Mouse (Mus musculus): ENCODE measurements around the gene Psma7. TPM values are rescaled to one million over a fixed set of nuclear protein-coding genes. Genes with fewer than 3 reads are reported as not detected.

Gene Psma7
- polyA plus RNA-seq, 1 experiment = 324 TPM

GRCm38 (mm10) chr2:180070481-180071453 is 28.5 kb upstream of the Psma7 start, which contains the start of gene Mtg2:
Gene Mtg2 (plus strand): TSS chr2:180070588.
- TF ChIP-seq CTCF (IDR thresholded peaks at IDR 0.05; ENCODE audit: borderline replicate concordance, extremely low read depth, insufficient read depth, insufficient read length) (no peak), POLR2A (IDR thresholded peaks at IDR 0.05; ENCODE audit: borderline replicate concordance, extremely low read depth, insufficient read depth, insufficient read length, poor library complexity, severe bottlenecking) (peak; percentile 96)
- peak; percentile 96 for DNase-seq (ENCODE audit: low read depth)

- no peak for TF ChIP-seq CTCF (IDR thresholded peaks at IDR 0.05; ENCODE audit: borderline replicate concordance, extremely low read depth, insufficient read depth, insufficient read length)
- TF ChIP-seq POLR2A (IDR thresholded peaks at IDR 0.05; ENCODE audit: borderline replicate concordance, extremely low read depth, insufficient read depth, insufficient read length, poor library complexity, severe bottlenecking) = no peak
- no peak for DNase-seq (ENCODE audit: low read depth)
Observed at GRCm38 (mm10) chr2:180069770-180070480, 27.7 kb upstream of the Psma7 start.

GRCm38 (mm10) chr2:180063338-180064131 is 21.3 kb upstream of the Psma7 start:
- TF ChIP-seq CTCF (IDR thresholded peaks at IDR 0.05; ENCODE audit: borderline replicate concordance, extremely low read depth, insufficient read depth, insufficient read length) (no peak), POLR2A (IDR thresholded peaks at IDR 0.05; ENCODE audit: borderline replicate concordance, extremely low read depth, insufficient read depth, insufficient read length, poor library complexity, severe bottlenecking) (no peak)
- DNase-seq (ENCODE audit: low read depth) = no peak

- no peak for DNase-seq (ENCODE audit: low read depth)
- TF ChIP-seq POLR2A (IDR thresholded peaks at IDR 0.05; ENCODE audit: borderline replicate concordance, extremely low read depth, insufficient read depth, insufficient read length, poor library complexity, severe bottlenecking) (no peak), CTCF (IDR thresholded peaks at IDR 0.05; ENCODE audit: borderline replicate concordance, extremely low read depth, insufficient read depth, insufficient read length) (no peak)
Observed at GRCm38 (mm10) chr2:180053001-180053400, 10.8 kb upstream of the Psma7 start.

GRCm38 (mm10) chr2:180051986-180052733 is 9.9 kb upstream of the Psma7 start:
- TF ChIP-seq CTCF (IDR thresholded peaks at IDR 0.05; ENCODE audit: borderline replicate concordance, extremely low read depth, insufficient read depth, insufficient read length) (peak; percentile 33; the same call in 1 of the 2 replicates), POLR2A (IDR thresholded peaks at IDR 0.05; ENCODE audit: borderline replicate concordance, extremely low read depth, insufficient read depth, insufficient read length, poor library complexity, severe bottlenecking) (no peak)

GRCm38 (mm10) chr2:180050986-180051385 is 8.8 kb upstream of the Psma7 start:
- DNase-seq (ENCODE audit: low read depth) = peak; percentile 82
- TF ChIP-seq CTCF (IDR thresholded peaks at IDR 0.05; ENCODE audit: borderline replicate concordance, extremely low read depth, insufficient read depth, insufficient read length) (peak; percentile 91), POLR2A (IDR thresholded peaks at IDR 0.05; ENCODE audit: borderline replicate concordance, extremely low read depth, insufficient read depth, insufficient read length, poor library complexity, severe bottlenecking) (no peak)

More at GRCm38 (mm10) chr2:180051986-180052733, 9.9 kb upstream of the Psma7 start:
- DNase-seq (ENCODE audit: low read depth) = no peak

GRCm38 (mm10) chr2:180047980-180048635 is 5.9 kb upstream of the Psma7 start:
- TF ChIP-seq POLR2A (IDR thresholded peaks at IDR 0.05; ENCODE audit: borderline replicate concordance, extremely low read depth, insufficient read depth, insufficient read length, poor library complexity, severe bottlenecking) (no peak), CTCF (IDR thresholded peaks at IDR 0.05; ENCODE audit: borderline replicate concordance, extremely low read depth, insufficient read depth, insufficient read length) (no peak)
- no peak for DNase-seq (ENCODE audit: low read depth)

- DNase-seq (ENCODE audit: low read depth) = no peak
- TF ChIP-seq POLR2A (IDR thresholded peaks at IDR 0.05; ENCODE audit: borderline replicate concordance, extremely low read depth, insufficient read depth, insufficient read length, poor library complexity, severe bottlenecking) = no peak
- no peak for TF ChIP-seq CTCF (IDR thresholded peaks at IDR 0.05; ENCODE audit: borderline replicate concordance, extremely low read depth, insufficient read depth, insufficient read length)
Observed at GRCm38 (mm10) chr2:180047580-180047979, 5.3 kb upstream of the Psma7 start.

GRCm38 (mm10) chr2:180045283-180045682 is 3.0 kb upstream of the Psma7 start:
- TF ChIP-seq POLR2A (IDR thresholded peaks at IDR 0.05; ENCODE audit: borderline replicate concordance, extremely low read depth, insufficient read depth, insufficient read length, poor library complexity, severe bottlenecking) (no peak), CTCF (IDR thresholded peaks at IDR 0.05; ENCODE audit: borderline replicate concordance, extremely low read depth, insufficient read depth, insufficient read length) (peak; percentile 53; the same call in 1 of the 2 replicates)
- peak; percentile 53 for DNase-seq (ENCODE audit: low read depth)

All from brain, embryonic 14.5 days (tissue).